Mouse (Mus musculus) stomach, postnatal 0 days (tissue): ENCODE results near the gene Cd96.

Experiments
- CTCF ChIP-seq: IDR thresholded peaks from 2 replicates; pipeline ENCODE4 v1.5.1; 2016; ENCODE audit warnings: antibody characterized with exemption, low read depth, mild to moderate bottlenecking, moderate library complexity
- EP300 ChIP-seq: optimal IDR thresholded peaks from 2 replicates; pipeline ENCODE3; 2016; ENCODE audit warnings: antibody characterized with exemption

DNA sequence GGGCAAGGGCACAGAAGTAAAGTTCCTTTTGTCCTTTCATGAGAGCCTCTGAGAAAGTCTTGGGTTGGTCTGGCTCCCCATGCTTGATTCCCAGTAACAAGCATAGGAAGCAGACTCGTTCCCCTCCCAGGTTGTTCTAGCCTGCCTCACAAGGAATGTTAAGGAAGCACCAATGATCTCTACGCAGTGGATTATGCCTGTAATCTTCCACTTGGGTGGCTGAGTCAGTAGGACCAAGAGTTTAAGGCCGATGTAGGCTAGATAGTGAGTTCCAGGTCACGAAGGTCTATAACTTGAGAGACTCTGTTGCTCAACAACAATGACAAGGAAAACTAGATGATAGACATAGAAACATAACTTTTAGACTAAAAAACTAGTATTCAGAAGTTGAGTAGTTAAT, 100.3 kb downstream of the Cd96 start:
- TF ChIP-seq CTCF (no peak), EP300 (no peak)
